Mouse (Mus musculus) heart, embryonic 11.5 days (tissue): ENCODE measurements around the gene Mfsd11. TPM values are rescaled to one million over a fixed set of nuclear protein-coding genes. Genes with fewer than 3 reads are reported as not detected.

ENCODE experiments used
- ATAC-seq: fragments of 200-750 bp; cut with Nextera tagmentation; replicated peaks from 2 replicates; pipeline ENCODE4 v1.8.0; 2017; ENCODE audit warnings: moderate library complexity; ENCODE audit not compliant: insufficient number of reproducible peaks, low FRiP score, low TSS enrichment
- H3K27ac ChIP-seq: fragments of 300-500 bp; sonication (generic); 2 replicates; pipeline ENCODE4 v1.5.1; 2014; ENCODE audit warnings: mild to moderate bottlenecking, low read depth, low read length
- H3K27me3 ChIP-seq: fragments of 300-500 bp; sonication (generic); 2 replicates; pipeline ENCODE4 v1.6.1; 2014; ENCODE audit warnings: mild to moderate bottlenecking, low read length, mixed read lengths; ENCODE audit not compliant: control insufficient read depth, insufficient read depth
- H3K36me3 ChIP-seq: fragments of 300-500 bp; sonication (generic); 2 replicates; pipeline ENCODE4 v1.6.1; 2014; ENCODE audit warnings: mild to moderate bottlenecking, low read length, moderate library complexity, mixed read lengths; ENCODE audit not compliant: control insufficient read depth, insufficient read depth
- H3K4me1 ChIP-seq: fragments of 300-500 bp; sonication (generic); 2 replicates; pipeline ENCODE4 v1.6.1; 2014; ENCODE audit warnings: low read length; ENCODE audit not compliant: control insufficient read depth, insufficient read depth
- H3K4me2 ChIP-seq: fragments of 300-500 bp; sonication (generic); 2 replicates; pipeline ENCODE4 v1.6.1; 2014; ENCODE audit warnings: mild to moderate bottlenecking, moderate library complexity
- H3K4me3 ChIP-seq: fragments of 300-500 bp; sonication (generic); 2 replicates; pipeline ENCODE4 v1.5.1; 2014; ENCODE audit warnings: low read depth, low read length
- H3K9ac ChIP-seq: fragments of 300-500 bp; sonication (generic); 2 replicates; pipeline ENCODE4 v1.6.1; 2014; ENCODE audit warnings: mild to moderate bottlenecking, low read depth, low read length, moderate library complexity
- H3K9me3 ChIP-seq: fragments of 300-500 bp; sonication (generic); replicated peaks from 2 replicates; pipeline ENCODE4 v1.6.1; 2016; ENCODE audit warnings: low read length; ENCODE audit not compliant: control insufficient read depth
- WGBS: fragments of 180-500 bp; shearing (Covaris S2); extraction: QIAGEN DNeasy Blood & Tissue Kit; methylation state at CpG from one replicate; pipeline ENCODE4 v1.1.7; 2014; ENCODE audit not compliant: insufficient replicate concordance; 5-methylcytosine and 5-hydroxymethylcytosine counted together
- polyA plus RNA-seq: library from polyadenylated mRNA; unstranded; fragments of >200 nt; fragmentation: Nextera tagmentation; extraction: Ambion mirVana; gene quantifications from 2 replicates; pipeline ENCODE4 v1.2.1, GENCODE M21; 2014

The Mfsd11 gene
- polyA plus RNA-seq, 1 experiment from 2014 or later, result 29.3 TPM

DNA sequence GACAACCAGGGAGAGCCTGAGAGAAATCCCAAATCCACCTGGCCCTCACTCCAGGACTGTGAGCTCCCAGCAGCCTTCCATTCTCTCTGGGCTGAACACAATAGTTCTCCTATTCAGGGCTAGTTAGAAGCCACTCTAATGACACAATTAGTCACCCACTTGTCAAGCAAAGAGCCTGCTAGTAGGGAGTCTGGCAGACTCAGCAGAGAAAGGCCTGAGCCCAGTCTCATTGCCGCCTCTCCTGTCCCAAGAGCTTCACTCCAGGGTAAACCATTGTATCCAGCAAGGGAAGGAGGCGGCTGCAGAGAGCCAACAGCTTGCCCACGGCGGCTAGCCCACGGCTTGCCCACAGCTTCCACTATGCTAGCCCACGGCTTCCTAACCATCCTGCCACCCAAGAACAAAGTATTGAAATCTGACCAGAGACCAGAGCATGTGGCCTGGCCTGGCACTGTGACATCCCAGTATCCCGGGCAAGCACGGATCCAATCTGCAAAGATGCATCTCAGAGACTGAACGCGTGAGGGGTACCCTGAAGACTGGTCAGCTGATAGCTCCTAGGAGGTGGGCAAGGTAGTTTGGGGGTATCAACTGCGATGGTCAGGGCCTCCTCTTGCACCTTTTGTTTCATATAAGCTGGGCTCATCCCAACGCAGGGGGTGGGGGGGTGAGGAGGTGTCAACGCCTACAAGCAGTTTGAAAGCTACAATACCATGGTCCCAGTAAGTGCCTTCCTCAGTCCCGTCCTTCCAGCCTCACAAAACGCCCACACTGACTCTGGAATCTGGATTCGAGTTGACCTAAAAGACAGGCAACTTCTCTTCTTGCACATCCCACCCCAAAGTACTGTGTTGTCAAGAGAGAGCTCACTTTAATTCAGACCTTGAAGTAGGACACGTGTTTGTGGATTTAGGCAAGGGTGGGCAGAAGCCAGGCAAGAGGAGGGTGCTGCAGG lies 25.4 kb upstream of the Mfsd11 start:
- peaks cover 29% of the 10 kb centered on the region for H3K4me1 ChIP-seq
- peak overlapping the region; percentile 38; the same call in 1 of the 2 replicates for H3K27ac ChIP-seq
- no peaks in the 10 kb centered on the region for H3K27me3 ChIP-seq
- peak overlapping the region; percentile 57 for H3K4me3 ChIP-seq
- 41% methylated on average over 17 of the region's 17 CpGs for WGBS
- ATAC-seq, result no peak
- peak overlapping the region; percentile 78 for H3K9ac ChIP-seq
- peak overlapping the region; percentile 73 for H3K4me2 ChIP-seq
- H3K36me3 ChIP-seq, result no peaks in the 10 kb centered on the region; the same call in 1 of the 2 replicates
- no peaks in the 10 kb centered on the region for H3K9me3 ChIP-seq

DNA sequence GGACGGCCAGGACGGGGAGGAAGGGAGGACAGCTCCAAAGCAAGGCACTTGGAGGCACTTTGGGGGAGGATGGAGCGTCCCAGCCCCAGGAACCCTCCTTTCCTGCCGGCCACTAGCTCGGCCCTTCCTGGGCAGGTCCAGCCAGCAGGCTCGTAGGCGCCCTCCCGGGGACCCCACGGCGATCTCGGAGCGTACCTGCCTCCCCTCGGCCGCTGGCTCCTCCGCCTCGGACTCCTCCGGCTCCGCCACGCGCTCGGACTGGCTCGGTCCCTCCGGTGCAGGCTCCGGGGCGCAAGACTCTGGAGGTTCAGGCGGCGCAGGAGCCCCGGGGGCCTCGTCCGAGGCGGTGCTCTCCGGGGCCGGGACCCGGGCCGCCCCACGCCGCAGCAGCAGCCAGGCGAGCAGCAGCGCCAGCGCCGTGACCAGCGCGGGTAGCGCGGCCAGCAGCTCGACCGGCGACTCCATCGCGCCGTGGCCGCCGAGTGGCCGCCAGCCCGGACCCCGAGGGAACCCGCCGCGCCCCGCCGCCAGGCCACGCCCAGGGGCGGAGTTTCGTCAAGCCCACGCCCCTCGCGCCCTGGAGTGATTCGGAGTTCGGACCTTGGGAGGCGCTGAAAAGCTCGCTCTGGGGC lies 24.6 kb upstream of the Mfsd11 start, which contains the start of gene Mxra7:
Gene Mxra7, minus strand, starts transcription at position 513 of the 632 bp plus-strand sequence.
- H3K9ac ChIP-seq, result peak within 1 kb of the TSS; percentile 78
- peaks cover 20% of the 10 kb centered on the region for H3K4me1 ChIP-seq
- no peaks in the 10 kb centered on the region for H3K9me3 ChIP-seq
- H3K27me3 ChIP-seq, result no peaks in the 10 kb centered on the region
- peaks cover 3% of the 10 kb centered on the region for H3K36me3 ChIP-seq
- peak within 1 kb of the TSS; percentile 38; the same call in 1 of the 2 replicates for H3K27ac ChIP-seq
- WGBS, result under 1% methylated on average over 70 of the region's 71 CpGs
- peak; percentile 46 for ATAC-seq
- H3K4me2 ChIP-seq, result peak within 1 kb of the TSS; percentile 73
- H3K4me3 ChIP-seq, result peak within 1 kb of the TSS; percentile 57

DNA sequence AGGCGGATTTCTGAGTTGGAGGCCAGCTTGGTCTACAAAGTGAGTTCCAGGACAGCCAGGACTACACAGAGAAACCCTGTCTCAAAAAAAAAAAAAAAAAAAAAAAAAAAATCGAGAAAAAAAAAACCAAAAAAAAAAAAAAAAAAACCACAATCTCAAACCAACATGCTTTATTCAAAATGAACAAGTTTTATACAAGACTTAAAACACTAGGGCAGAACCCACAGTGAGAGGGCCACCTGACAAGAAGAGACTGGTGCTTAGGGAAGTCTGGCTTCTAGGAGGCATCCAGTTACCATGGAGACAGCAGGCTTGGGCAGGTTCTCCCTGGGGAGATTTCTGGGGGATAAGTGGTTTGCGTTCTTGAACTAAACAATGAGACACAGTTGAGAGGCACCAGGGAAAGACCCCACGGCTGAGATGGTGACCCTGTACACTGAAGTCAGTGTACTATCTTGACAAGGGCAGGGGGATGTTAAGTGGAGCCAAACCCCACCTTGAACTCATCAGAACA lies 20.0 kb upstream of the Mfsd11 start:
- H3K4me2 ChIP-seq, result no peak overlapping the region
- no peaks in the 10 kb centered on the region for H3K27me3 ChIP-seq
- H3K4me3 ChIP-seq, result no peak overlapping the region
- ATAC-seq, result no peak
- H3K36me3 ChIP-seq, result peaks cover 31% of the 10 kb centered on the region
- peaks cover 4% of the 10 kb centered on the region; the same call in 1 of the 2 replicates for H3K4me1 ChIP-seq
- H3K9me3 ChIP-seq, result no peaks in the 10 kb centered on the region
- no peak overlapping the region for H3K27ac ChIP-seq
- H3K9ac ChIP-seq, result no peak overlapping the region
- 47% methylated on average over 4 of the region's 4 CpGs for WGBS

DNA sequence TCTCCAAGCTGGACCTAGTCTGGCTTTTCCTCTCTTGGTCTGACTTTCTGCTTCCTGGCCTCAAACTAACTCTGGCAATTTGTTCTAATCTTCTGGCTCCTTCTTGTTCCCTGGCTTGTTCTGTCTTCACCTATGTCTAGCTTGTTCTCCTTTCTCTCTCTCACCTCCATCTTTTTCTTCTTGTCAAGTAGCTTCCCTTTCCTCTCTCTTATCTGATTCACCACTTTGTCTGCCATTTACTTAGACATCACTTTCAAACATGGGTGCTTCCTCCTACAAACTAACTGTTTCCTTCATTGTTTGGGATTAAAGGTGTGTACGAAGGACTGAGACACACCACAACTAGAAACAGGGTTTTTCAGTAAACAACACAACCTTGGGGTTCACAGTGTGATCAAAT lies 17.3 kb upstream of the Mfsd11 start:
- H3K4me3 ChIP-seq, result no peak overlapping the region
- H3K36me3 ChIP-seq, result peaks cover 56% of the 10 kb centered on the region
- no peak for ATAC-seq
- no peak overlapping the region for H3K9ac ChIP-seq
- WGBS, result 85% methylated on average over 1 of the region's 1 CpGs
- no peak overlapping the region for H3K4me2 ChIP-seq
- H3K27ac ChIP-seq, result no peak overlapping the region
- H3K27me3 ChIP-seq, result no peaks in the 10 kb centered on the region
- peaks cover 5% of the 10 kb centered on the region for H3K4me1 ChIP-seq
- no peaks in the 10 kb centered on the region for H3K9me3 ChIP-seq

DNA sequence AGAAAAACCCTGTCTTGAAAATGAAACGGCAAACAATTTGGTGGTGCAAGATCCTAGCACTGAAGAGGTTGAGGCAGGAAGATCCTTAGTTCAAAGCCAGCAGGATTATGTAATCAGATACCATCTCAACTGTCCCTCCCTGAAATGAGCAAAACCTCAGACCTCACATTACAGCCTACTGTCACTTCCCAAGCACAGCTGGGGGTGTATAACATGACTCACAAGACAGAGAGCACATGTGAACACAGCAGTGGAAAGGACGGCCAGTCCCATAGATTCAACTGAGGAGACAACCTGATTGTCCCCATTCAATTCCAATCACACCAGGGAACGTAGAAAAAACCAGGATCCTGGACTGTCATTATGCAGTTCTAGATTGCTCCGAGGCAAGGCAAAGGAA lies 16.0 kb upstream of the Mfsd11 start:
- peaks cover 66% of the 10 kb centered on the region for H3K36me3 ChIP-seq
- no peak for ATAC-seq
- H3K27ac ChIP-seq, result no peak overlapping the region
- no peak overlapping the region for H3K4me2 ChIP-seq
- WGBS, result 92% methylated on average over 4 of the region's 4 CpGs
- H3K9me3 ChIP-seq, result no peaks in the 10 kb centered on the region
- H3K4me1 ChIP-seq, result peaks cover 18% of the 10 kb centered on the region
- no peak overlapping the region for H3K9ac ChIP-seq
- H3K27me3 ChIP-seq, result no peaks in the 10 kb centered on the region
- H3K4me3 ChIP-seq, result no peak overlapping the region

DNA sequence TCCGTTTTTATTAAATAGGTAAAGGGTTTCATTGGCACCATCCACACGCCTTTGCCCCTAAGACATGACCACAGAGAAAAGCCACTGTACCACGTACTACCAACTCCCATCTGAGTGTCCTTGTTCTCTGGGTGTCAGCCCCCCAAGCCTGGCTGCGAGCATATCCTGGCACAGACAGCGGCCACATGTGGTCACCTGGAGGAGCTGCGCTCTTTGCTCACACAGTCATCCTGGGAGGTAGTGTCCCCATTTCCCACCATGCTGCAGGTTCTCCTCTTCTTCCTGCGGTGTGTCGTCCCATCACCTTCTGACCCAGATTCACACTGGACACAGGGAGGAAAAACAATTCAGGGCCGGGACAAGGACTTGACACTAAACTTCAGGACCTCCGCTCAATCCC lies 14.8 kb upstream of the Mfsd11 start:
- Histone ChIP-seq H3K9me3 (no peaks in the 10 kb centered on the region), H3K27me3 (no peaks in the 10 kb centered on the region), H3K4me2 (no peak overlapping the region), H3K4me3 (no peak overlapping the region), H3K4me1 (peaks cover 23% of the 10 kb centered on the region), H3K9ac (no peak overlapping the region), H3K36me3 (peaks cover 65% of the 10 kb centered on the region), H3K27ac (no peak overlapping the region)
- ATAC-seq, result no peak
- 91% methylated on average over 10 of the region's 10 CpGs for WGBS

DNA sequence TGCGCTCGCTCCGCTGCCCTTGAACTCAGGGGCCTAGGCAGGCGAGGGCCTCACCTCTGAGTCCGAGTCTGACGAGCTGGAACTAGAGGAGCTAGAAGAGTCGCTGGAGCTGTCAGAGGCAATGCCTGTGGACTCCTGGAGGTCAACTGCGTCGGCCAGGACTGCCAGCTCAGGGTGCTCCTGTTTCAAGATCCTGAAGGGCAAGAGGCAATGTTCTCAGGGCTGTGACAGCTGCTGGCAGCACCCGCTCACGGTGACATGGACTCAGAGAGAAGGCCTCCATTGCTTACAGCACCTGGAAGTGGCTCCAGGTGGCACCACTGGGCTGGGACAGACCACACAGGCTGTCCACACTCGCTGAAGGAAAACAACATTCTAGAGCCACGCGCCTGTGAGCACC lies 13.3 kb upstream of the Mfsd11 start:
- ATAC-seq, result no peak
- Histone ChIP-seq H3K4me3 (no peak overlapping the region), H3K9ac (0 out of 2 replicates have a peak overlapping the region, but pooled peaks have one; percentile 10), H3K9me3 (no peaks in the 10 kb centered on the region), H3K27me3 (no peaks in the 10 kb centered on the region), H3K36me3 (peaks cover 63% of the 10 kb centered on the region), H3K4me2 (no peak overlapping the region), H3K4me1 (peaks cover 23% of the 10 kb centered on the region), H3K27ac (no peak overlapping the region)
- 85% methylated on average over 14 of the region's 14 CpGs for WGBS

DNA sequence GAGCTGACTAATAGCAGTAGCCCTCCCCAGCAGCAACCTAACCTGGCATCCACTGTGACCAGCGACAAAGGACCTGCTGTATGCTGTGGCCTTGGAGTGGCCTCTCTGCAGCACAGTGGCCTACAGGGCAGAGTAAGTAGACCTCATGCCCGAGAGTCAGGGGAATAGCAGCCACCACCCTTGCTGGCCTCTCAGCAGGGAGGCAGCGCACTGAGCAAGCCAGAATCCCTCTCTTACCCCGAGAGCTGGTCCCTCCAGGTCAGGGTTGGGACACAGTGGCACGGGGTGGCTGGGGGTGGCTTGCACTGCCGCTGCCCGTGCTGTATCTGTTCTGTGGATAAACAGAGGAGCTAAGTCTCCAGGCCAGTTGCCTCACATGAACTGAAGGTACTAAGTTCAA lies 12.6 kb upstream of the Mfsd11 start:
- 86% methylated on average over 7 of the region's 7 CpGs for WGBS
- no peak for ATAC-seq
- Histone ChIP-seq H3K27me3 (no peaks in the 10 kb centered on the region), H3K36me3 (peaks cover 57% of the 10 kb centered on the region), H3K4me2 (peak overlapping the region; percentile 71; the same call in 1 of the 2 replicates), H3K27ac (no peak overlapping the region), H3K4me3 (no peak overlapping the region), H3K4me1 (peaks cover 28% of the 10 kb centered on the region), H3K9ac (peak overlapping the region; percentile 54; the same call in 1 of the 2 replicates), H3K9me3 (no peaks in the 10 kb centered on the region)
